Mouse (Mus musculus) C2C12 (cell line): ENCODE results near the gene Samd4.

ENCODE experiments used
- CTCF ChIP-seq: IDR thresholded peaks from one replicate; pipeline ENCODE4 v1.5.1; 2011; ENCODE audit not compliant: control insufficient read depth, insufficient read depth, insufficient read length
- USF1 ChIP-seq: IDR thresholded peaks from one replicate; pipeline ENCODE4 v1.6.1; 2011; ENCODE audit warnings: low read depth, mild to moderate bottlenecking, control low read depth, moderate library complexity

GRCm38 (mm10) chr14:46964074-46964872, 81.6 kb downstream of the Samd4 start:
- TF ChIP-seq CTCF = no peak
- TF ChIP-seq USF1 = peak; percentile 62
